Comparison of ENCODE assay signal across 8 mouse cellular contexts in the genomic region with DNA sequence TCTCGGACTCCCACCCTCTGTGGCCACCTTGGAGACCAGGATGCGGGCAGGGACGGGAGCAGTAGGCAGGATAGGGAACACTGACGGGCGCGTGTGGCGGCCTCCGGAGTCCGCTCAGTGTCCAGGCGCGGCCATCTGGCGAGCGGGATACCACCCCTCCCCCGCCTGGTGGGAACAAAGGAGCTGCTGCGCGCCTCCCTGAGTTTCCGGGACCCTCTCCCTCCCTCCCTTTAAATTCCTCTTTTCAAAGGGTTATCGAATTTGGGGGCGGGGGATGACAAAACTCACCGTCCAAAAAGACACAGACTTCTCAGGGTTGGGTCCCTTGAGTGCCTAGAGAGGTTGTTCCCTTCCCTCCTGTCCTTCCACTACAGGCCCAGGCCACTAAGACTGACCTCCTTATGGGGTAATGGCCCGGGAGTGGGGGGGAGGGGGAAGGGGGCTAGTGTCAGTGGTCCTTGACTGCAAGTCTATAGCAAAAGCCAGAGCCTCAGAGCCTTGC. TPM values are rescaled to one million over a fixed set of nuclear protein-coding genes. Genes with fewer than 3 reads are reported as not detected.
DNase-seq lines count a peak whose midpoint lies in the region; ATAC-seq and TF ChIP-seq lines count a peak whose summit lies in the region.

No protein-coding gene starts in this region.

- TF ChIP-seq POLR2A in kidney, adult 2 months (IDR thresholded peaks at IDR 0.05; ENCODE audit: low read depth, low read length), result no peak

- H3K4me2 ChIP-seq in hindbrain, embryonic 12.5 days (replicated peaks), result peak overlapping the region; percentile 99
- peak overlapping the region; percentile 86 for H3K4me2 ChIP-seq in midbrain, embryonic 12.5 days (replicated peaks)

- WGBS in kidney, adult 2 months, result 2% methylated on average over 21 of the region's 21 CpGs
- 1% methylated on average over 21 of the region's 21 CpGs for WGBS in hindbrain, embryonic 12.5 days
- WGBS in midbrain, embryonic 12.5 days, result 0% methylated on average over 21 of the region's 21 CpGs

- no peaks in the 10 kb centered on the region for H3K9me3 ChIP-seq in hindbrain, embryonic 12.5 days (replicated peaks)
- no peaks in the 10 kb centered on the region for H3K9me3 ChIP-seq in midbrain, embryonic 12.5 days

- H3K4me3 ChIP-seq in kidney, adult 2 months (ENCODE audit: insufficient read depth, low read depth, low read length), result peak overlapping the region; percentile 79
- peak overlapping the region; percentile 91 for H3K4me3 ChIP-seq in hindbrain, embryonic 12.5 days
- peak overlapping the region; percentile 90 for H3K4me3 ChIP-seq in midbrain, embryonic 12.5 days

- no peak for TF ChIP-seq CTCF in kidney, adult 2 months (conservative IDR thresholded peaks at IDR 0.05; ENCODE audit: insufficient read depth, insufficient read length, low read depth, low read length)

- H3K4me1 ChIP-seq in kidney, adult 2 months (ENCODE audit: control insufficient read depth, insufficient read depth, low read length), result peaks cover 5% of the 10 kb centered on the region; the same call in 1 of the 2 replicates
- peaks cover 43% of the 10 kb centered on the region for H3K4me1 ChIP-seq in hindbrain, embryonic 12.5 days
- peaks cover 44% of the 10 kb centered on the region for H3K4me1 ChIP-seq in midbrain, embryonic 12.5 days

- peak overlapping the region; percentile 48 for H3K27ac ChIP-seq in kidney, adult 2 months (ENCODE audit: insufficient read depth, low read depth, low read length)
- H3K27ac ChIP-seq in hindbrain, embryonic 12.5 days, result peak overlapping the region; percentile 98
- H3K27ac ChIP-seq in midbrain, embryonic 12.5 days (replicated peaks), result peak overlapping the region; percentile 100

- H3K9ac ChIP-seq in hindbrain, embryonic 12.5 days, result peak overlapping the region; percentile 96
- H3K9ac ChIP-seq in midbrain, embryonic 12.5 days (replicated peaks), result peak overlapping the region; percentile 95

- no peaks in the 10 kb centered on the region for H3K36me3 ChIP-seq in kidney, adult 2 months (ENCODE audit: control insufficient read depth, insufficient read depth, low read length)
- H3K36me3 ChIP-seq in hindbrain, embryonic 12.5 days, result peaks cover 25% of the 10 kb centered on the region
- H3K36me3 ChIP-seq in midbrain, embryonic 12.5 days, result peaks cover 26% of the 10 kb centered on the region

- peak; percentile 75 for ATAC-seq in hindbrain, embryonic 12.5 days (ENCODE audit: low FRiP score)
- ATAC-seq in midbrain, embryonic 12.5 days (ENCODE audit: low FRiP score, low read depth), result peak; percentile 20; the same call in 1 of the 2 replicates

- no peaks in the 10 kb centered on the region for H3K27me3 ChIP-seq in kidney, adult 2 months (replicated peaks; ENCODE audit: control insufficient read depth, insufficient read depth, low read length)
- no peaks in the 10 kb centered on the region for H3K27me3 ChIP-seq in hindbrain, embryonic 12.5 days
- peaks cover 8% of the 10 kb centered on the region; the same call in 1 of the 2 replicates for H3K27me3 ChIP-seq in midbrain, embryonic 12.5 days

- DNase-seq in kidney, adult 2 months, result no peak
- no peak for DNase-seq in kidney, postnatal 25 days
- DNase-seq in R1 (ENCODE audit: low read depth, low spot score), result peak; percentile 70
- no peak for DNase-seq in right cerebral cortex, adult 2 months (ENCODE audit: low spot score in 2 of 2)
- no peak for DNase-seq in embryo, embryonic 11 days
- DNase-seq in thymus, postnatal 25 days, result no peak

RNA-seq across cellular contexts. Expression of gene Fasn, which starts 0.5 kb away (rescaled TPM):
- 936 and 1,244 TPM in 2 replicates for polyA plus RNA-seq in kidney, adult 2 months (2012; rRNA removed)
- 115 and 120 TPM in 2 replicates for polyA plus RNA-seq in hindbrain, embryonic 12.5 days (2016; fragmentation: Nextera tagmentation; extraction: Ambion mirVana)
- polyA plus RNA-seq in midbrain, embryonic 12.5 days (2016; fragmentation: Nextera tagmentation; extraction: Ambion mirVana), result 139 and 140 TPM in 2 replicates

RNA-seq across cellular contexts. Expression of gene Dus1l, which starts 28.6 kb away (rescaled TPM):
- 42.3 and 42.6 TPM in 2 replicates for polyA plus RNA-seq in kidney, adult 2 months (2012; rRNA removed)
- 54.5 and 60.0 TPM in 2 replicates for polyA plus RNA-seq in hindbrain, embryonic 12.5 days (2016; fragmentation: Nextera tagmentation; extraction: Ambion mirVana)
- 64.2 and 67.6 TPM in 2 replicates for polyA plus RNA-seq in midbrain, embryonic 12.5 days (2016; fragmentation: Nextera tagmentation; extraction: Ambion mirVana)

RNA-seq across cellular contexts. Expression of gene Gps1, which starts 40.8 kb away (rescaled TPM):
- 173 and 175 TPM in 2 replicates for polyA plus RNA-seq in kidney, adult 2 months (2012; rRNA removed)
- 223 and 232 TPM in 2 replicates for polyA plus RNA-seq in hindbrain, embryonic 12.5 days (2016; fragmentation: Nextera tagmentation; extraction: Ambion mirVana)
- polyA plus RNA-seq in midbrain, embryonic 12.5 days (2016; fragmentation: Nextera tagmentation; extraction: Ambion mirVana), result 235 and 248 TPM in 2 replicates

RNA-seq across cellular contexts. Expression of gene Rfng, which starts 40.8 kb away (rescaled TPM):
- polyA plus RNA-seq in kidney, adult 2 months (2012; rRNA removed), result 69.0 and 80.5 TPM in 2 replicates
- polyA plus RNA-seq in hindbrain, embryonic 12.5 days (2016; fragmentation: Nextera tagmentation; extraction: Ambion mirVana), result 68.5 and 70.1 TPM in 2 replicates
- 63.4 and 66.4 TPM in 2 replicates for polyA plus RNA-seq in midbrain, embryonic 12.5 days (2016; fragmentation: Nextera tagmentation; extraction: Ambion mirVana)

Comparison
In these comparisons a context has a peak if more than half of its experiments do, and no peak if none do; other contexts are left out.
1. H3K27ac ChIP-seq: peak in every context shown above with its lines; median percentile 100 in midbrain, embryonic 12.5 days; 98 in hindbrain, embryonic 12.5 days; 48 in kidney, adult 2 months.